Mouse (Mus musculus): ENCODE measurements around the gene Eme1.

The Eme1 gene

DNA sequence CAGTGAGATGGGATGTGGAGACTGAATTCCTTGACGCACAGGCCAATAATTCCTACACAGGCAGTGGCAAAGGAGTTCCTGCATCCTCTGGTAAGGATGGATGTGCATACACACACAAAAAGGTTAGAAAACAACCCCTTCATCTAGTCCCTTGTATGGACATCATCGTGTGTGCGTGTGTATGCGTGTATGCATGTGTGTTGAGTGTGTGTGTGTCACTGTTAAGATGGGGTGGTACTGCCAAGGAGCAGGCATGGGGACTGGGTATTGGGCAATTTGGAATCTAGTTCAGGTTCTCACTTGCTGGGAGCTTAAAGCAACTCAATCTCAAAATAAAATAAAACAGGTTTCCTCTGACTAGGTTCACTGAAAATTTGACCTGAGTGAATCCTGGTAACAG is 7.3 kb downstream of the Eme1 start:
- no peak for DNase-seq (ENCODE audit: low read depth, low spot score)

DNA sequence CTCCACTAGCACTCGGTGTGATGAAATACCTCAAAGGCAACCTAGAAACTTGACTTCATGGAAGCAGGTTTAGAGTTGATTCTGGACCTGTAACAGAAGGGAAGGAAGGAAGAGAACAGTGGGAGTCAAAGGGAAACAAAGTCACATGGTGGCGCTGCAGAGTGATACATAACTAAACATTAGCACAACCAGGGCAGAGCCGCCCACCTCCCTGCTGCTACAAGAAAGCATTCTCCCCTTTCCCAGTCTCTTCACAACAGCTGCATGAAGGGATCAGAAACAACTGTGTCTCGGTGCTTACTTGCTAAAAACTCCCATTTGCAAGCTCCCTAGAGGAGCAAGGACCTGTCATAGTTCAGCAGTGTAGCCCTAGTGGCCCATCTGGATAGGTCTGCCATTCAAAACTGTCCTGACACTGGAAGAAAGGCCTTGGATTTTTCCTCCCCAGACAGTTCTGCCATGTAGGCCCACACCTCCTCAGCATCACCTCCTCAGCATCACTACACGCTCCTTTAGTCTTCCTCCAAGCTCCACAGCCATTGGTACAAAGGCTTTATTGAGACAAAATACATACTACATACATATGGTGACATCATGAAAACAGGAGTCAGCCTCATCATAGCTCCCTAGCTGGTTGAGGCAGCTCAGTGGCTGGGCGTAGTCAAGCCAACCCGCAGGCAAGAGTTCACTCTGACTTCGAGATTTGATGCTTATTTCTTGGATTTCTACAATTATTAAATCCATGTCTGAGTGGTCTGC is 9.1 kb downstream of the Eme1 start:
- DNase-seq (ENCODE audit: low read depth, low spot score), result no peak

DNA sequence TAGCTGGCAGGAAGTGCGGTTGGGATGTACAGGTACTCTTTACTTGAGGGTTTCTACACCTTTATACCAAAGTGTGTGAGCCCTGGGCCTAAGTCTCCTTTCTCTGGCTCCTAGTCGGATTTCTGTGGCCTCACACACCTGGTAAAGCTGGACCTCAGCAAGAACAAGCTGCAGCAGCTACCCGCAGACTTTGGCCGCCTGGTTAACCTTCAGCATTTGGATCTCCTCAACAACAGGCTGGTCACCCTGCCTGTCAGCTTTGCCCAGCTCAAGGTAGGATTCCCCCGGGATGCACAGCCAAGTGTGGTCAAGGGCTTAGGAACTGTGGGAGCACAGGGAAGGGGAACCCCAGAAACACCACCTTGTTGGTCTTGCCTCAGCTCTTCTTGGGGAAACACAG is 19.3 kb downstream of the Eme1 start:
- DNase-seq (ENCODE audit: low read depth, low spot score), result no peak

DNA sequence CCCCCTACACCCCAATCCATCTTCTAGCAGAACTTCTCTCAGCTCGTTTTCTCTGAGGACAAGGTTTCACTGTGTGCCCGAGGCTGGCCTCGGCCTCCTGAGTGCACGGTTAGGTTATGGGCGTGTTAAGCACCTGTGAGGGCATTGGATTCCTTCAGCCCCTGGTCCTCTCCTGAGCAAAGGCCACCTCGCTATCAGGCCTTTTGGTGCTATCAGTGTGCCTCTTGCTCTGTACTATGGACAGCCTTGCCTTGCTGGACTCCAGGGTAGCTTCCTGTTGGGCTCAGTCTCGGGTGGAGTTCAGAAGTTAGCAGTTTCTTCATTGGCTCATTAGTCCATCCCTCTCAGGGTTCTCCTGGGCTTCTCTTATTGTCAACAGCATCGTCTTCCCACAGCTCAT is 20.8 kb downstream of the Eme1 start:
- DNase-seq (ENCODE audit: low read depth, low spot score), result no peak

DNA sequence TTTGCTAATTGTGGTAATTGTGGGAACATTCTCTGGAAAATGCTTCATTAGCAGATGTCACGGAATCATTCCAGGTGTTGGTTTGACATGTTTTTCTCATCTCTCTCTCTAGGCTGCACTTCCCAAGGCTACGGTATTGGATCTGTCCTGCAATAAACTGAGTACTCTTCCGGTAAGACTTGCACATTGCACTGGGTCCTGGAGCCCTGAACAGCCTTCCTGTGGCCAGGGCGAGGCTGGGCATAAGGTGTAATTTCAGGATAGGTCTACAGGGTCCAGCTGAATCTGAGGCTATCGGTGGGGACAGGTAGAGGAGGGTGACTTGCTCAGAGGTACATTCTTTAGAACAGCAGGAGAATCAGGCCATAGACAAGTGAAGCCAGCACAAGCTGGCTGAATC is 21.8 kb downstream of the Eme1 start:
- DNase-seq (ENCODE audit: low read depth, low spot score), result no peak

DNA sequence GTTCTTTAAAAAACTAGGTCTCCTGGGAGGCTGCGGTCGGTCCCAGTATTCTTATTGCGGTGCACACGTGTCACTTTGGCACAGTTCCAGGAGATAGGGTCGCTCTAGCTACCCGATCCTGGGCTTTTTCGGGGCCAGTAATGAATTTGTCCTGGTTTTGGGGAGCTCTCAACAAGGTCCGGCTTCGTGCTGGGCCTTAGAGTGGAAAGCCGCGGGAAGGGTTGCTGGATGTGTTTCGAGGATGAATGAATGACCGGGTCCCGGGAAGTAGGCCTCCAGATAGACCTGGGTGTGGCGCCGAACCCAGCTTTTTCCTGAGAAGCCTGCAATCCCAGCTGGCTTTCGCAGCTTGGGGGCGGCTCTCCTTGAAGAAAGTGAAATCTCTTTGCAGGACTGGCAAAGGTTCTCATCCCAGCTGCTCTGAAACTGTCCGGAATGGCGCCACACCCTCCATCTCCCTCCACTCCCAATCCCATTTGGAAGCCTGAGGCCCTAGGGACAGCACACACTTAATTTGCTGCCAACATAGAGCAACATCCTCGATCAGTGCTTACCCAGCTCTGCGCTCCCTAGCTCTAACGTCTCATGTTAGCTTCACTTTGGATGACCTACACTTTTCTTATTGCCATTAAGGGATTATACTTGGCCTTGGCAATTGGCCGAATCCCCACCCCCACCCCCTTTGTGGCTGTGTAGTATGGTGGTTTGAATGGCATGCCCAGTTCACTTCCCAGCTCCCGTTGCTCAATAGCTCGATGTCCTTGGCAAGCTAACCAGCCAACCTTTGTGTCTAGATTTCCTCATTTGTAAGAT is 23.4 kb downstream of the Eme1 start:
- DNase-seq (ENCODE audit: low read depth, low spot score), result peak; percentile 81

DNA sequence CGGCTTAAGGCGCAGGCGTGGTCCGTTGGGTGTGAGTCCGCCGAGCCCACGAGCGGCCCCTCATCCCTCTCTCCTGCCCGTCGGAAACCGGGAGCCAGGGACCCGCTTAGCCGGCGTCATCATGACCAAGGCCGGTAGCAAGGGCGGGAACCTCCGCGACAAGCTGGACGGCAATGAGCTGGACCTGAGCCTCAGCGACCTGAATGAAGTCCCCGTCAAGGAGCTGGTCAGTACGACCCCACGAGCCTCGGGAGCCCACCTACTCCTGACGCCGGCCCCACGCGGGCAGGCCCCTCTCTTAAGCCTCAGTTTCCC is 23.9 kb downstream of the Eme1 start:
- DNase-seq (ENCODE audit: low read depth, low spot score), result no peak

DNA sequence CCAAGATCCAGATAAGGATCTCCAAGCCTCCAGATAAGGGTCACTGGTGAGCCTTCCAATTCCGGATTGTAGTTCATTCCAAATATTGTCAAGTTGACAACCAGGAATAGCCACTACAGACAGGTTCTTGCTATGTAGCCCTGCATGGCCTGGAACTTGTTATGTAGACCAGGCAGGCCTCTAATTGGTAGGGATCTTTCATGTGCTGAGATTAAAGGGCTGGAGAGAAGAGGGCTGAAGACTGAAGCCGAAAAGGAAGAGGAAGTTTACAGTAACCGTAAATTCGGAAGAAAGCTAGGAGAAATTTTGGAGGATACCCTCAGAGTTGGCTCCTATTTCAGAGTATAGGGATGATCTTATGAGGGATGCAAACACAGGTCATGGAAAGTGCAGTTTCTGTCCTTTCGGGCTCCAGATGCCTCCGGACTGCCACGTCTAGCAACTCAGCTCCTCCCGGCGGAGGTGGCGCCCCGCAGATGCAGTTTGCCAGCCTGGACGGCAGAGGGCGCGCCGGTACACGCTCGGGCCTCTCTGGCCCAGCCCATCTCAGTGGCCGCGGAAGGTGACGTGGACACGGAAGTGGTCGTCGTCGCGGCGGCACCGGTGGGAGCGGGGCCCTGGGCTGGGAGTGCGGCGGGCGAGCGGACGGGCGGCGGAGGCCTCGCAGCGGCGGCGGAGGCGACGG is 24.4 kb downstream of the Eme1 start, which contains the start of gene Lrrc59:
Gene Lrrc59, plus strand, starts transcription at position 569 of the 685 bp plus-strand sequence.
- DNase-seq (ENCODE audit: low read depth, low spot score), result peak; percentile 95

DNA sequence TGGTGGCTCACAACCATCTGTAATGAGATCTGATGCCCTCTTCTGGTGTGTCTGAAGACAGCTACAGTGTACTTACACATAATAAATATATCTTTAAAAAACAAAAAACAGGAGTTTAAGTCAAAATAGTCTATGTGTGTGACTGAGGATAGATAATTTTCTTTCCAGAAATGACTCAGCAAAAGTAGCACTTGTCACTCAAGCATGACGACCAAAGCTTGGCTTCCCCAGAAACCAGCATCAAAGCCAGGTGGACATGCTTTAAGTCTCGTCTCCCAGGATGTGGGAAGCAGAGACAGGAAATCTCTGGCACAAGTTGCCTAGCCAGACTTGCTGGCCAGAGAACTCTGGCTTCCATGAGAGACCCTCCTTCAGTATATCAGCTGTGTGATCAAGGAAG is 31.6 kb downstream of the Eme1 start:
- no peak for DNase-seq (ENCODE audit: low read depth, low spot score)

DNA sequence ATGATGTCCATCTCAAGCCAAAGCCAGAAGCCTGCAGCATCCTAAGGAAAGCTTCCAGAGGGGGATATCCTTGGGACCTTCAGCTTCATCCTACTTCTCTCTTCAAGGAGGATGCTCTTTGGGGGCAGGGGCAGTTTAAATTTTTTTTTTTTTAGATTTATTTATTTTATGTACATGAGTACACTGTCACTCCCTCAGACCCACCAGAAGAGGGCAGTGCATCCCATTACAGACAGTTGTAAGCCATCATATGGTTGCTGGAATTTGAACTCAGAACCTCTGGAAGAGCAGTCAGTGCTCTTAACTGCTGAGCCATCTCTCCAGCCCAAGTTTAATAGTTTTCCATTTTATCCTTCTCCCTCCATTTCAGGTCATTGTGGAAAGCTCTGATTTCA is 32.3 kb downstream of the Eme1 start:
- peak; percentile 43 for DNase-seq (ENCODE audit: low read depth, low spot score)

DNA sequence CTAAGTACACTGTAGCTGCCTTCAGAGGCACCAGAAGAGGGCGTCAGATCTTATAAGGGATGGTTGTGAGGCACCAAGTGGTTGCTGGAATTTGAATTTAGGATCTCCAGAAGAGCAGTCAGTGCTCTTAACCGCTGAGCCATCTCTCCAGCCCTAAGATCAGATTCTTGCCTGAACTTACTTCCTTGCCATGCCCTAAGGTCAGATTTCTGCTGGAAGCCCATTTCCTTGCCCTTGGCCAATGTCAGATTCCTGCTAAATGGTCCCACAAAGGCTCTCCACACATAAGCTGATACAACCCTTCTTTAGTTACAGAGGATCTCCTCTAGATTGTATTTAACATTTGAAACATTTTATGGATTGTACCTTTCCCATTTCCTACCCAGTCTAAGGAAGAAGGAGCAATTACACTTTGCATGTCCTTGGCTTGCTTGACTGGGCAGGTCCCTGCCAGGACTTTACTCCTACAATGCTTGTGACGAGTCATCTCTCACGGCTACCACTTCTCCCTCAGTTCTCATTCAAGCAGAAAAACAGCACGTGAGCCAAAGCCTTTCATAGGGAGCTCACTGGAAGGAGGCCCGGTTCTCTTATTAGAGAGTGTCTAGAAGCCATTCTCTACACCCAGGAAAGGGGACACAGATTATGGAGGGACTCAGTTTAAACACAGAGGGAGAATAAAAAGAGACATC is 32.9 kb downstream of the Eme1 start:
- peak; percentile 84 for DNase-seq (ENCODE audit: low read depth, low spot score)

DNA sequence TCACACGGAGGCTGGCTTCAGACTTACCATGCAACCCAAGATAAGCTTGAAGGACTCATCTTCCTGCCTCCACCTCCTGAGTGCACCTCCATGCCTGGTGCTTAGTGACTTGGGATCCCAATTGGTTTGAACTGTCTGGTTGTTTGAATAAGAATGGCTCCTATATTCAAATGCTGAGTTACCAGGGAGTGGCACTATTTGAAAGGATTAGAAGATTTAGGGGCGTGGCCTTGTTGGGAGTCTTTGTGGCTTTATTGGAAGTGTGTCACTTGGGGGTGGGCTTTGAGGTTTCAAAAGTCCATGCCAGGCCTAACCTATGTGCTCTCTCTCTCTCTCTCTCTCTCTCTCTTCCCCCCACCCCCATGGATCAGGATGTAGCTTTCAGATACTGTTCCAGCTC is 36.1 kb downstream of the Eme1 start:
- DNase-seq (ENCODE audit: low read depth, low spot score), result peak; percentile 57

DNA sequence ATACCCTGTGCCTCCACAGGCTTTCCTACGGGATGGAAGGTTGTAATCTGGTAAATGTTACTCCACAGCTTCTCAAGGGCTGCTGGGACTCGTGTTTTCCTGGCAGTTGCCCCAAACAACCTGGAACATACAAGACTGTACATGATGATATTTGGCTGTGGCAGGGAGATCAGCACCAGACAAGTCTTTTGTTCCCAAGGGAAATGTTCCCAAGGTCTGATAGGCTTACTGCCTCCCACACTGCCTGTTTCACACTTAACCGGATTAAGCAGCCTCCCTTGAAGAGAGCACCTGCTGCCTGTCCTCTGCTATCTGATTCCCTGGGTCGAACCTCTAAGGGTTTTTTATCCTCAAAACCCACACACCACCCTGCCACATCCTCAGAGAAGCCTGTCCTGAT is 38.3 kb downstream of the Eme1 start:
- no peak for DNase-seq (ENCODE audit: low read depth, low spot score)

DNA sequence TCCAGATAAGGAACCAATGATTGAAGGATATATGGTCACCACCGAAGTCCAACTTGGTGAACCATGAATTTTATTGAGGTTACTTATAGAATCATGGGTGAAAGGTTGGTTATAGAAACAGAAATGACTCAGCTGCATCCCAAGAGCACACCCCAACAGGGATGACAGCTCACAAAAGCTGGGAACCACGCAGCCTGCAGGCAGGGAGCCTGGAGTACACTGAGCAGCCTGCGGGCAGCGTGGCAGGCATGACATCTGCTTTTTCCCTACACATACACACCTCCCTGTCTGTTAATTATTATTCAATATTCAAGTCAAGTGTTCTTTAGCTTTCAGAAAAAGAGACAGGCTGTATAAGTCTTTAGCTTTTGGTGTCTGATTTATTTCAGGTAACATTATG is 39.2 kb downstream of the Eme1 start:
- DNase-seq (ENCODE audit: low read depth, low spot score), result no peak

DNA sequence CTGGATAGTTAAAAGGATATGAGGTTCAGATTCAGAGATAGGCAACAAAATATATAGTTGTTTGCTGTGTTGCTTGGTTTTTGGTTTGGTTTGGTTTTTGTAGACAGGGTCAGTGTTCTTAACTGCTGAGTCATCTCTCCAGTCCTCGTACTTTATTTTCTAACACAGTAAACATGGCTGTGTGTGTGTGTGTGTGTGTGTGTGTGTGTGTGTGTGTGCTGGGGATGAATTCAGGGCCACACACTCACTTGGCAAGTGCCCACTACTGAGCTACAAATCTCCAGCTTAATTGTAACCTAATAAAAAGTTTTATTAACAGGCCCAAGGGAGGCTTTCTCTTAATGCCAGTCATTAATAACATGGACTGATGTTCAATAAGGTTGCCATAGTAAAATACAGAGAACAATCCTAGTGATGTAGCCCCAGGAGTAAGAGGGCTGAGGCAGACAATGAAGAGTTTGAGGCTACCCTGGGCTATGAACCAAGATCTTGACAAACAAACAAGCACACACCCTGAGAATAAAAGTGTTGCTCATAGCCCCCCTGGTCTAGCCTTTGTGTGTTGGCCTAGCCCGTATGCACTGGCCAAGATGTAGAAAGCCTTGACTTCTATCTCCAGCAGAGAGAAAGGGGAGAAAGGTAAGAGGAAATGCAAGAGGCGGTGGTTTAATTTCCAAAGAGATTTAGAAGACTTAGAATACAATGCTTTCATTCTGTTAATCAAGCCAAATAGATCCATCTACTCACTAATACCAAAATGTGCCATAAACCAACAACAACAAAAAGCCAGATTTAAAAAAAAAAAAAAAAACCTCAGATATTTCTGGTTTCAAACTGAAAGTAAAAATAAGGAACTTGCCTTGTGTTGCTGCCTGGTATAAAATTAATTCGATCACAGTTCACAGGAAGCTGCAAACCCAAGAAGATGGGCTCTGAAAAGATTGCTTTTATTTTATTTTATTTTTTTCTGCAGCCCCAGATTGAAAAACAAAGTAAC is 42.7 kb downstream of the Eme1 start:
- no peak for DNase-seq (ENCODE audit: low read depth, low spot score)

DNA sequence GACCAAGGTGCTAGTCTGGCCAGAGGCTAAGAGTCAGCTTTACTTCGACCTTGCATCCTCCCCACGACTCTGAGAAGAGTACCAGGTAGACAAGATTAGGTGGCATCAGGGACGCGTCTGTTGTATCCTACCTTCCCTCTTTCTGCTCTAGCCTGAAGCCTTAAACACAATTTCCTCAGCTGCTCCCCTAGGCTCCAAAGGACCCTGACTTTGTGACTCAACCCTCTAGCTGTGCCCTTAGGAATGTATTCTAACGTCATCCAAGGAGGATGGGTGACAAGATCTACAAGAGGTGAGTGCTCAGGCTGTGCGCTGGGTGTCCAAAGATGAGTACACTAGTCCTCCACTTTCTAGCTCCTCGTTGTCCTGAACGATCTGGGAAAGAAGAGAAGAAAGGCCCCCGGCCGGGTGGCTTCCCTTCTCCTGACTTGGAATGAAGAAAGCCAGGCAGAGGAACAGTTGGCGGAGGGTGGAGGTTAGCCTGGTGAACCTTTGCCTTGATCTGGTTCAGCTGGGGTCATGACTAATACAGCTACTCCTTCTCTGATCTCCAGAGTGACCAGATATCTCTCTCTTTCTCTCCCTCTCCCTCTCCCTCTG is 51.3 kb downstream of the Eme1 start:
- no peak for DNase-seq (ENCODE audit: low read depth, low spot score)

DNA sequence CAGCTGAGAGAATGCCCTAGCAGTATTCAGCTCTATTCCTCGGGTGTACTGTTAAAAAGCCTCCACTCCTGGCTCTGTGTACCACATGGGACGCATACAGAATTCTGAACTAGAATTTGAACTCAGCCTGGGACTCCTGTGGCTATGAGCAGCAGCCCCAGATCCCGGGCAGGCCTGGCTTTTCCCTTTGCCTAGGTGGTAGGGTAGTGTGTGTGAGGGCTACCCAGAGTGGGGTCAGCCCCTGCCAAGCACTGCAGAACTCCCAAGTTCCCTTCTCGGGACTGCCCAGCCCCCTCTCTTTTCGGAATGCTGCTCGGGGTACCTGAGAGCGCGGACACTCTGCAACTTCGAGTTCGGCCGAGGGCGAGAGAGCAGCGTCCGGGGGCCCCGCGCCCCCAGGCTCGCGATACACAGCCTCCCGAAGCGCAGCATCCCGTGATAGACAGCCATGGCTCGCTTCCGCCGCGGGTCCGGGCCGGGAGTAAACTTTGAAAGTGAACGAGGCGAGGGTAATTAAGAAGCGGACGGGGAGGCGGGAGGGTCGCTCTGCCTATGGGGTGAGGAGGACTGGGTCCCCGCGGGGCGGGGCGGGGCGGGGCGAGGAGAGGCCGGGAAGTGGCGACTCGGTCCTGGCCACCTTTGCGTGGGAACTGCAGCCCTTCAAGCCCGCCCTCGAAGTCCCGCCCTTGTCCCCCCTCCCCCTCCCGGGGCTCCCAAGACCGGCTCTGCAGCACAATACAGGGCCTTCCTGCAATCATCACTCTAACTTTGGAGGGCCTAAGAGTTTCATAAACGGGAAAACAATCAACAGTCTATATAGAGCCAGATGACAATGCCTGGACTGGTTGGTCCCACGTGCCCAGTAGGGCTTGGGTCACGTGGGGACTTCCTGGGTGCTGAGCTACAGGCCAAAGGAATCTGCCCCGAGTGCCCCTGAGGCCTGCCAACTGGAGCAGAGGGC is 52.2 kb downstream of the Eme1 start, which contains the start of gene Acsf2:
Gene Acsf2, minus strand, starts transcription at position 551 of the 961 bp plus-strand sequence.
- peak; percentile 93 for DNase-seq (ENCODE audit: low read depth, low spot score)

DNA sequence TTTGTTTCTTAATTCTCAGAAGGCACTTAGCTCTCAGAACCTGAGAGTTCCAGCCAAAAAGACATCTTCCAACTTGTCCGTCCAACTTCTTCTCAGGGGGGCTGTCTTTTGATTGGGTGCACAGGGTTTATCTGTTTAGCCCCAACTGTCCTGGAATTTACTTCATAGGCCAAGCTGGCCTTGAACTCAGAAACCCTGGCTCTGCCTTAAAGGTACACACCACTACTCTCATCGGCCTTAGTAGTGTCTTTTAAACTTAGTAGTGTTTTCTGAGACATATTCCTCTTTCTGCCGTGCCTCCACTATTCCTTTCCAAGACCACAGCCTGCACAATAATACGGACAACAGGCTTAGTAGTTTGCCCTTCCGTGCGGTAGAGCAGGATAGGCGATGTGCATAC is 53.3 kb downstream of the Eme1 start:
- DNase-seq (ENCODE audit: low read depth, low spot score), result no peak

DNA sequence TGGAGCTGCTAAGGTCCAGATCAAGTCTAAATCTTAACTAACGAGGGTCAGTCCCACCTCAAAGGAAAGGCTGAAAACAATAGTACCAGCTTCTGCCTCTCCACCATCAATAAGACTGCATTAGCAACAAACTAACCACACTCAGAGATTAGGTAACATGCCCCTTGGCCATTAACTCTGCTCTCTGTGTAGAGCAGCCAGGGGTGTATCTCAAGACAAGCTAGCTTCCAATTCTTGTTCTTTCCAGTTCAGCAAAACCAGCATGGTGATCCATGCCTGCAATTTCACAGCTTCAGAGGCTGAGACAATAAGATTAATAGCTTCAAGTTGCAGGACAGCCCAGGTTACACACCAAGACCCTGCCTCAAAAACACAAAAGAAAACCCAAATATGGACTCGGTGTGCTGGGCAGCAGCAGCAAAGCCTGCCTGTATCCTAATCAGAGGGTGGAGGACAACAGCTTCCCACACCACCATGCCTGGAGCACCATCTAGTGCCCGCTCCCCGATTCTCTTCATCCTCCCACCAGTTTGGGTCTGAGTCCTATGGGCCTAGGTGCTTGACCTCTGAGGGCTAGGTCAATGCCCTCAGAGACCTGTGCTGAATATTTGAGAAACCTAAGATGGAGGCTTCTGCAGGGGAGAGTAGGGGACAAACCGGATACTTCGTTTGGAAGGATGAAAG is 55.2 kb downstream of the Eme1 start:
- DNase-seq (ENCODE audit: low read depth, low spot score), result no peak

All from ZHBTc4 (cell line).